Mouse (Mus musculus) limb, embryonic 14.5 days (tissue): ENCODE measurements at regions not wholly inside any gene's neighbourhood (a gene's known extent, or its start where the extent isn't known, plus 50 kb on each side); places are given as distances from the start of the nearest gene placed in this dataset.

Source experiments
- ATAC-seq: fragments of 200-750 bp; cut with Nextera tagmentation; 2 replicates; pipeline ENCODE4 v1.8.0; 2017; ENCODE audit warnings: low read depth, moderate number of reproducible peaks, moderate TSS enrichment; ENCODE audit not compliant: low FRiP score
- DNase-seq: peaks from one replicate; pipeline ENCODE4 v3.0.0-alpha.2; 2015; ENCODE audit warnings: low spot score
- H3K27ac ChIP-seq: fragments of 300-500 bp; sonication (generic); replicated peaks from 2 replicates; pipeline ENCODE4 v1.5.1; 2014; ENCODE audit warnings: low read depth, mild to moderate bottlenecking, low read length, moderate library complexity, mixed read lengths
- H3K27me3 ChIP-seq: fragments of 300-500 bp; sonication (generic); 2 replicates; pipeline ENCODE4 v1.6.1; 2014; ENCODE audit warnings: low read length, mixed read lengths; ENCODE audit not compliant: control insufficient read depth, insufficient read depth
- H3K36me3 ChIP-seq: fragments of 300-500 bp; sonication (generic); 2 replicates; pipeline ENCODE4 v1.6.1; 2014; ENCODE audit warnings: mild to moderate bottlenecking, low read length, moderate library complexity, mixed read lengths; ENCODE audit not compliant: control insufficient read depth, insufficient read depth
- H3K4me1 ChIP-seq: fragments of 300-500 bp; sonication (generic); 2 replicates; pipeline ENCODE4 v1.6.1; 2014; ENCODE audit warnings: antibody characterized with exemption, low read length, mixed read lengths; ENCODE audit not compliant: control insufficient read depth, insufficient read depth
- H3K4me2 ChIP-seq: fragments of 300-500 bp; sonication (generic); replicated peaks from 2 replicates; pipeline ENCODE4 v1.6.1; 2014; ENCODE audit warnings: low read depth, mild to moderate bottlenecking, low read length, moderate library complexity; ENCODE audit not compliant: severe bottlenecking
- H3K4me3 ChIP-seq: fragments of 300-500 bp; sonication (generic); replicated peaks from 2 replicates; pipeline ENCODE4 v1.5.1; 2014; ENCODE audit warnings: low read length
- H3K9ac ChIP-seq: fragments of 300-500 bp; sonication (generic); 2 replicates; pipeline ENCODE4 v1.6.1; 2014; ENCODE audit warnings: mild to moderate bottlenecking, low read depth, low read length, moderate library complexity; ENCODE audit not compliant: severe bottlenecking
- H3K9me3 ChIP-seq: fragments of 300-500 bp; sonication (generic); 2 replicates; pipeline ENCODE4 v1.6.1; 2016; ENCODE audit warnings: low read length; ENCODE audit not compliant: control insufficient read depth
- POLR2A ChIP-seq: fragments of 200-500 bp; IDR thresholded peaks from 2 replicates; pipeline ENCODE4 v1.8.0; 2012; ENCODE audit warnings: inconsistent platforms, mild to moderate bottlenecking, moderate library complexity, borderline replicate concordance; ENCODE audit not compliant: insufficient read depth, insufficient read length; ENCODE audit errors: extremely low read depth
- WGBS: fragments of 180-500 bp; shearing (Covaris S2); extraction: QIAGEN DNeasy Blood & Tissue Kit; methylation state at CpG from one replicate; pipeline ENCODE4 v1.1.7; 2014; 5-methylcytosine and 5-hydroxymethylcytosine counted together

DNA sequence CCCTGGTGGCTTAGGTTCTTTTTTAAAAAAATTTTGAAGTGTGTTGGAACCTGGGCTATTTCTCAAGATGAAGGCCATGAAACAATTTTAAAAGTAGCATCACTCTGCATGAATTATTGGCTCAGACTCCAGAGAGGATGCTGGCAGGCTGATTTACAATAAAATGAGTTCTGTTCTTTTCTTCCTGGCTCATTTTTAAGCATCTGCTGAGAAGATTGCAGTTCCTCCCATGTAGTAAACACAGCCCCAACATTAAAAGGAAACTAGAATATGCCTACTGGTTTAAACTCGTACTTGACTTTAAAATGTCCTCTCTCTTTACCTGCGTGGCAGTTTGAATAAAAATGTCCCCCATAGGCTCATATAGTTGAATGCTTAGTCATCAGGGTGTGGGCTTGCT, 249.3 kb downstream of the 1700009N14Rik start:
- H3K9ac ChIP-seq = no peak overlapping the region
- WGBS = 74% methylated on average over 2 of the region's 2 CpGs
- no peak for ATAC-seq

DNA sequence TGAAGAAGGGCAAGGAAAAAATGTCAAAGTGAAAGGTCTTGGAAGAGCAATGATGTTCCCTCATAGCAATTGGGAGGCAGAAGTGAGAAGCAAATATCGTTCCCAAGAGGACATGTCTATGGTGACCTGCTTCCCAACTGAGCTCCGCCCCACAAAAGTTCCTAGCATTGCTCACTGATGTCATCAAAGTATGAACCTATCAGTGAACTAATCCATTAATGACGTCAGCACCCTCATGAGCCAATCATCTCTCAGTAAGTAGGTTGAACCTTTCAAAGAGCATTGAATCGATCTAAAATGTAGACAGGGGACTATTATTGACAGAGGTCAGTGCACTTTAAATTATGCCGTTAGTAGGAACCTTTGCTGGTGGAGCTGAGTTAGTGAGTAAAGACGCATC, 267.4 kb downstream of the 1700009N14Rik start:
- H3K36me3 ChIP-seq = no peaks in the 10 kb centered on the region
- H3K27me3 ChIP-seq = no peaks in the 10 kb centered on the region
- H3K4me3 ChIP-seq = no peak overlapping the region
- WGBS = 83% methylated on average over 6 of the region's 6 CpGs
- H3K9me3 ChIP-seq = no peaks in the 10 kb centered on the region
- no peaks in the 10 kb centered on the region for H3K4me1 ChIP-seq
- no peak overlapping the region for H3K9ac ChIP-seq
- no peak for ATAC-seq
- no peak for TF ChIP-seq POLR2A
- no peak for DNase-seq
- no peak overlapping the region for H3K27ac ChIP-seq
- H3K4me2 ChIP-seq = no peak overlapping the region

More for the DNA sequence above, 249.3 kb downstream of the 1700009N14Rik start:
- TF ChIP-seq POLR2A = no peak
- Histone ChIP-seq H3K4me1 (peaks cover 3% of the 10 kb centered on the region; the same call in 1 of the 2 replicates), H3K27me3 (no peaks in the 10 kb centered on the region), H3K27ac (no peak overlapping the region), H3K4me3 (no peak overlapping the region), H3K4me2 (no peak overlapping the region), H3K9me3 (no peaks in the 10 kb centered on the region), H3K36me3 (no peaks in the 10 kb centered on the region)
- DNase-seq = no peak

DNA sequence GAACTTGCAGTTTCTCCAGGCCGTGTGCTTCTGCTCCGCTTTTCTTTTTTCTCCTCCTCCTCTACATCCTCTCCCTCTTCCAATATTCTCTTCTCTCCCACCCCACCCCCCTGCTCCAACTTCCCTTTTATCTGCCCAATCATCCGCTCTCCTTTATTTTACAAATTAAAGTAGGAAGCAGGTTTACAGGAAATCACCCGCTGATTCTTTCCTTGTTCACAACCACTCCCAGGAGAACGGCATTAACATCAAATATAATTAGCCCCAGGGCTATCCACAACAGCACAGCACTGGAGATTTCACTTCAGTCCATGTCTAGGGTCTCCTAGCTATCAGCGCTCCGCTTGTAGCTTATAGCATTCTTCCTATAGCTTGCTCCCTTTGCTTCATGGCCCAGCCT, 268.6 kb downstream of the 1700009N14Rik start:
- Histone ChIP-seq H3K4me2 (no peak overlapping the region), H3K9ac (no peak overlapping the region), H3K27me3 (no peaks in the 10 kb centered on the region), H3K4me1 (no peaks in the 10 kb centered on the region), H3K36me3 (no peaks in the 10 kb centered on the region), H3K27ac (no peak overlapping the region), H3K4me3 (no peak overlapping the region), H3K9me3 (no peaks in the 10 kb centered on the region)
- DNase-seq (no peak), ATAC-seq (no peak)
- 61% methylated on average over 7 of the region's 7 CpGs for WGBS
- TF ChIP-seq POLR2A = no peak

DNA sequence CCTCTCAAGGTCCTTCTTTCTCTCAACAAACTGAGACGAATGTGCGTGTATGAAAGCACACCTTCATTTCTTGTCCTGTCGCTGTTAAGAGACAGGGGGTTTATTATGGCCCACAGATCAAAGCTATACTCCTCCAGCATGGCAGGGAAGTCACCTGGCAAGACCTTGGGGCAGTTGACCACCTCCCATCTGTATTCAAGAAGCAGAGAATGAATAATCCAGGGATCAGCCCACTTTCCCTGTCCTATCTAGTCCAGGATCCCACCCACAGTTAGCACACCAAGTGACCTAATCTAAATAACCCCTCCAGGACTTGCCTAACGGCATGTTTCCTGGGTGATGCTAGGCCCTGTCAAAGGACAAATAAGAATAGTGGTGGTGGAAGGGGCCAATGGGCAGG, 269.9 kb downstream of the 1700009N14Rik start:
- no peaks in the 10 kb centered on the region for H3K27me3 ChIP-seq
- DNase-seq (no peak), ATAC-seq (no peak)
- H3K27ac ChIP-seq = no peak overlapping the region
- 78% methylated on average over 4 of the region's 4 CpGs for WGBS
- H3K36me3 ChIP-seq = no peaks in the 10 kb centered on the region
- TF ChIP-seq POLR2A = no peak
- H3K9me3 ChIP-seq = no peaks in the 10 kb centered on the region
- no peak overlapping the region for H3K9ac ChIP-seq
- no peak overlapping the region for H3K4me3 ChIP-seq
- no peaks in the 10 kb centered on the region for H3K4me1 ChIP-seq
- no peak overlapping the region for H3K4me2 ChIP-seq

DNA sequence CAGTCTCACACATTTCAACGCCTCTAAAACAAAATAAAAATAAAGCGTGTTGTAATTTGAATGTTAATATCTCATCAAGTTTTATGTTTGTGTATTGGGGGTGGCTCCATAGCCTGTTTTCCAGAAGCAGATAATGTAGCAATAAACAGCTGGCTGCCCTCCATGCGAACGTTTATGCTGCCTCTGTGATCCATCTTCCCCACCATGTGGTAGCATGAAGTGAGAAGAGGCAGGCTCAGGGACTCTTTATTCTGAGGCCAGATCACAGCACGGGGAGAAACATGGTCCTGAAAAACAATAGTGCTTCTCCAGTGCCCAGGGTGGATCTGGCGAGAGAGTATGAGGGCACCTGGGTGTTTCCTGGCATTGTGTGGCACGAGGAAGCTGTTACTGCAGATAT, 271.4 kb downstream of the 1700009N14Rik start:
- Histone ChIP-seq H3K36me3 (no peaks in the 10 kb centered on the region), H3K9me3 (no peaks in the 10 kb centered on the region), H3K9ac (no peak overlapping the region), H3K27me3 (no peaks in the 10 kb centered on the region), H3K4me3 (no peak overlapping the region), H3K27ac (no peak overlapping the region), H3K4me2 (no peak overlapping the region), H3K4me1 (no peaks in the 10 kb centered on the region)
- ATAC-seq (no peak), DNase-seq (no peak)
- no peak for TF ChIP-seq POLR2A
- 74% methylated on average over 7 of the region's 7 CpGs for WGBS

DNA sequence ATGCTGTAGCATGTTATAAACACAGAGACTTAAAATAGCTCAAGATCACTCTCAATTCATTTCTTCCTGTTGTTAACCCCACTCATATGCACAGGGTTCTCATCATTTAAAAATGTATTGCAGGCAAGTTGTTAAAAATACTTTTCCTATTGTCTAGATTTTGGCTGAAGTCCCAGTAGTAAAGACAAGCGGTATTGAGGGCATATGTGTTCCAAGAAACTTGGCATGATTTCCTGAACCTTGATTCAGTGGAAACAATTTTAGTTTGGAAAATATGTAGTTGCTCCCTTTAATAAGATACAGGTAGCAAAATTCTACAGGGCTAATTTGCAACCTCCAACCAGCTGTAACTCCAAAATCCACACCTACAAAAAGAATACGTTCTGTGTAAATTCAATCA, 315.5 kb downstream of the 1700009N14Rik start:
- ATAC-seq = no peak
- Histone ChIP-seq H3K9me3 (no peaks in the 10 kb centered on the region), H3K4me1 (no peaks in the 10 kb centered on the region), H3K9ac (no peak overlapping the region), H3K36me3 (no peaks in the 10 kb centered on the region), H3K4me3 (no peak overlapping the region), H3K27ac (no peak overlapping the region), H3K4me2 (no peak overlapping the region), H3K27me3 (no peaks in the 10 kb centered on the region)
- 61% methylated on average over 2 of the region's 2 CpGs for WGBS
- peak; percentile 37 for DNase-seq
- TF ChIP-seq POLR2A = no peak
